Mouse (Mus musculus): ENCODE results near the gene Ube2e1.

Gene Ube2e1

GRCm38 (mm10) chr14:18331693-18332131 lies at the start of gene Ube2e1:
Gene Ube2e1, minus strand, starts transcription at chr14:18331859.
- peak; percentile 74 for DNase-seq (ENCODE audit: low spot score)

GRCm38 (mm10) chr14:18379841-18380240 lies 48.2 kb upstream of the Ube2e1 start:
- no peak for DNase-seq (ENCODE audit: low spot score)

- DNase-seq (ENCODE audit: low spot score): peak; percentile 43
These were observed 46.4 kb upstream of the Ube2e1 start for GRCm38 (mm10) chr14:18377944-18378575.

GRCm38 (mm10) chr14:18376206-18376605 lies 44.5 kb upstream of the Ube2e1 start:
- DNase-seq (ENCODE audit: low spot score): no peak

- no peak for DNase-seq (ENCODE audit: low spot score)
These were observed 42.2 kb upstream of the Ube2e1 start for GRCm38 (mm10) chr14:18373758-18374405.

- peak; percentile 43 for DNase-seq (ENCODE audit: low spot score)
These were observed 41.3 kb upstream of the Ube2e1 start for GRCm38 (mm10) chr14:18372761-18373610.

GRCm38 (mm10) chr14:18369031-18369430 lies 37.4 kb upstream of the Ube2e1 start:
- DNase-seq (ENCODE audit: low spot score): no peak

- DNase-seq (ENCODE audit: low spot score): no peak
These were observed 35.4 kb upstream of the Ube2e1 start for GRCm38 (mm10) chr14:18367025-18367424.

GRCm38 (mm10) chr14:18364321-18364720 lies 32.7 kb upstream of the Ube2e1 start:
- DNase-seq (ENCODE audit: low spot score): no peak

GRCm38 (mm10) chr14:18356442-18356841 lies 24.8 kb upstream of the Ube2e1 start:
- DNase-seq (ENCODE audit: low spot score): no peak

GRCm38 (mm10) chr14:18355514-18356190 lies 24.0 kb upstream of the Ube2e1 start:
- DNase-seq (ENCODE audit: low spot score): no peak

- DNase-seq (ENCODE audit: low spot score): no peak
These were observed 21.9 kb upstream of the Ube2e1 start for GRCm38 (mm10) chr14:18353525-18353924.

GRCm38 (mm10) chr14:18352934-18353333 lies 21.3 kb upstream of the Ube2e1 start:
- DNase-seq (ENCODE audit: low spot score): no peak

- no peak for DNase-seq (ENCODE audit: low spot score)
These were observed 19.0 kb upstream of the Ube2e1 start for GRCm38 (mm10) chr14:18350680-18351079.

- DNase-seq (ENCODE audit: low spot score): no peak
These were observed 18.2 kb upstream of the Ube2e1 start for GRCm38 (mm10) chr14:18349871-18350270.

GRCm38 (mm10) chr14:18343589-18343988 lies 11.9 kb upstream of the Ube2e1 start:
- DNase-seq (ENCODE audit: low spot score): no peak

- no peak for DNase-seq (ENCODE audit: low spot score)
These were observed 11.1 kb upstream of the Ube2e1 start for GRCm38 (mm10) chr14:18342749-18343148.

GRCm38 (mm10) chr14:18341088-18341487 lies 9.4 kb upstream of the Ube2e1 start:
- no peak for DNase-seq (ENCODE audit: low spot score)

- no peak for DNase-seq (ENCODE audit: low spot score)
These were observed 4.4 kb upstream of the Ube2e1 start for GRCm38 (mm10) chr14:18336106-18336505.

- peak; percentile 27 for DNase-seq (ENCODE audit: low spot score)
These were observed 618 bp downstream of the Ube2e1 start for GRCm38 (mm10) chr14:18330789-18331692.

Data from layer of hippocampus, adult 11-12 months (tissue).